8 mouse cellular contexts compared by ENCODE assay signal in genomic region chr2:93956908-93957784, GRCm38 (mm10). TPM values are rescaled to one million over a fixed set of nuclear protein-coding genes. Genes with fewer than 3 reads are reported as not detected.
DNase-seq lines count a peak whose midpoint lies in the region; ATAC-seq and TF ChIP-seq lines count a peak whose summit lies in the region.

TSS of gene Gm13889 (minus strand) at chr2:93957201.

- DNase-seq in cerebellum, adult 2 months = peak; percentile 79 to 81
- peak; percentile 70 to 75 for DNase-seq in heart, postnatal 36 days
- DNase-seq in layer of hippocampus, adult 2 months (ENCODE audit: low spot score in 2 of 2) = peak; percentile 87 to 88
- peak; percentile 84 to 87 for DNase-seq in lung, adult 18-20 months
- peak; percentile 42 for DNase-seq in ovary, postnatal 14 days (ENCODE audit: low spot score)
- peak; percentile 30 to 57 for DNase-seq in urinary bladder, postnatal 36 days (ENCODE audit: low spot score in 2 of 2)

- H3K4me3 ChIP-seq in ES-Bruce4 (ENCODE audit: low read depth, low read length) = peak within 1 kb of the TSS; percentile 55
- H3K4me3 ChIP-seq in cerebellum, adult 2 months (replicated peaks; ENCODE audit: insufficient read depth, low read depth, low read length) = peak within 1 kb of the TSS; percentile 66
- peak within 1 kb of the TSS; percentile 91 for H3K4me3 ChIP-seq in layer of hippocampus, adult 2 months

- H3K4me1 ChIP-seq in ES-Bruce4 (ENCODE audit: control insufficient read depth, insufficient read depth, low read length) = no peaks in the 10 kb centered on the region
- H3K4me1 ChIP-seq in cerebellum, adult 2 months (ENCODE audit: control insufficient read depth, insufficient read depth, low read length) = peaks cover 14% of the 10 kb centered on the region

- no peak within 1 kb of the TSS for H3K27ac ChIP-seq in ES-Bruce4 (ENCODE audit: insufficient read depth, low read length)
- peak within 1 kb of the TSS; percentile 65 for H3K27ac ChIP-seq in cerebellum, adult 2 months (ENCODE audit: insufficient read depth, low read length)
- H3K27ac ChIP-seq in layer of hippocampus, adult 2 months = peak within 1 kb of the TSS; percentile 97

- ATAC-seq in frontal cortex, adult (ENCODE audit: low TSS enrichment) = peak; percentile 38

- H3K9me3 ChIP-seq in ES-Bruce4 (replicated peaks; ENCODE audit: control insufficient read depth, insufficient read depth, low read length, poor library complexity, severe bottlenecking) = no peaks in the 10 kb centered on the region

- intact Hi-C loops in heart, postnatal 36 days (cut with DNase I) = loop anchor here (2.0 to 5.0 kb wide), 3 partner anchors 44 to 82 kb away; no protein-coding TSS in a partner anchor

- 5% methylated on average over 62 of the region's 62 CpGs for WGBS in cerebellum, adult 2 months

- no peak for TF ChIP-seq CTCF in ES-Bruce4 (IDR thresholded peaks at IDR 0.05; ENCODE audit: low read depth, low read length)
- no peak for TF ChIP-seq CTCF in cerebellum, adult 2 months (IDR thresholded peaks at IDR 0.05; ENCODE audit: borderline replicate concordance, insufficient read depth, low read depth, low read length)
- TF ChIP-seq CTCF in layer of hippocampus, adult 2 months (conservative IDR thresholded peaks at IDR 0.05) = no peak

- no peaks in the 10 kb centered on the region for H3K36me3 ChIP-seq in ES-Bruce4 (ENCODE audit: control insufficient read depth, insufficient read depth, low read length, poor library complexity, severe bottlenecking)

- no peak for TF ChIP-seq EP300 in ES-Bruce4 (IDR thresholded peaks at IDR 0.05; ENCODE audit: insufficient read depth, low read depth, low read length)

- H3K9ac ChIP-seq in ES-Bruce4 (ENCODE audit: low read depth, poor library complexity, severe bottlenecking) = peak within 1 kb of the TSS; percentile 11; the same call in 1 of the 2 replicates

- peaks cover 21% of the 10 kb centered on the region for H3K27me3 ChIP-seq in ES-Bruce4 (ENCODE audit: control insufficient read depth, insufficient read depth, low read length, poor library complexity, severe bottlenecking)
- no peaks in the 10 kb centered on the region for H3K27me3 ChIP-seq in cerebellum, adult 2 months (ENCODE audit: control insufficient read depth, insufficient read depth, low read length)

- TF ChIP-seq POLR2A in ES-Bruce4 (IDR thresholded peaks at IDR 0.05; ENCODE audit: insufficient read depth, low read length) = no peak
- peak; percentile 63; the same call in 1 of the 2 replicates for TF ChIP-seq POLR2A in cerebellum, adult 2 months (IDR thresholded peaks at IDR 0.05; ENCODE audit: borderline replicate concordance, insufficient read depth, low read length)

RNA-seq across cellular contexts. Expression of gene Gm13889, which starts in this region (rescaled TPM):
- polyA plus RNA-seq in ES-Bruce4 (2011; ENCODE audit: insufficient read depth, insufficient read length, low read depth, missing spikeins) = 0.49 TPM in 1 of 2 replicates, not detected in the other
- polyA plus RNA-seq in cerebellum, adult 2 months (2012; rRNA removed) = 47.8 and 49.0 TPM in 2 replicates
- total RNA-seq in heart, postnatal 36 days (2021) = 1 to 10 TPM; 8.4 to 9.7 TPM
- 10 to 100 TPM; 50.5 to 51.2 TPM for total RNA-seq in layer of hippocampus, adult 2 months (2021)

Comparison
In these comparisons a context has a peak if more than half of its experiments do, and no peak if none do; other contexts are left out.
1. RNA of gene Gm13889 (total RNA-seq): 50.5 to 51.2 TPM in layer of hippocampus, adult 2 months; 8.4 to 9.7 TPM in heart, postnatal 36 days; every median in the first group is over 4 times any median in the second.
2. RNA of gene Gm13889 (polyA plus RNA-seq): 47.8 to 49.0 TPM in cerebellum, adult 2 months; 0.49 TPM in ES-Bruce4; every median in the first group is over 10 times any median in the second.
3. Peak in every context shown above with its lines, with median percentiles within 50 percentile points of each other: H3K4me3 ChIP-seq and DNase-seq.